Mouse (Mus musculus) liver, embryonic 14.5 days (tissue): ENCODE data around the gene Lamp1.

Source experiments
- CTCF ChIP-seq: IDR thresholded peaks from 2 replicates; pipeline ENCODE4 v1.5.1; 2016; ENCODE audit warnings: antibody characterized with exemption, low read depth, control low read depth
- EP300 ChIP-seq: IDR thresholded peaks from 2 replicates; pipeline ENCODE4 v1.6.1; 2016; ENCODE audit warnings: antibody characterized with exemption, low read depth

DNA sequence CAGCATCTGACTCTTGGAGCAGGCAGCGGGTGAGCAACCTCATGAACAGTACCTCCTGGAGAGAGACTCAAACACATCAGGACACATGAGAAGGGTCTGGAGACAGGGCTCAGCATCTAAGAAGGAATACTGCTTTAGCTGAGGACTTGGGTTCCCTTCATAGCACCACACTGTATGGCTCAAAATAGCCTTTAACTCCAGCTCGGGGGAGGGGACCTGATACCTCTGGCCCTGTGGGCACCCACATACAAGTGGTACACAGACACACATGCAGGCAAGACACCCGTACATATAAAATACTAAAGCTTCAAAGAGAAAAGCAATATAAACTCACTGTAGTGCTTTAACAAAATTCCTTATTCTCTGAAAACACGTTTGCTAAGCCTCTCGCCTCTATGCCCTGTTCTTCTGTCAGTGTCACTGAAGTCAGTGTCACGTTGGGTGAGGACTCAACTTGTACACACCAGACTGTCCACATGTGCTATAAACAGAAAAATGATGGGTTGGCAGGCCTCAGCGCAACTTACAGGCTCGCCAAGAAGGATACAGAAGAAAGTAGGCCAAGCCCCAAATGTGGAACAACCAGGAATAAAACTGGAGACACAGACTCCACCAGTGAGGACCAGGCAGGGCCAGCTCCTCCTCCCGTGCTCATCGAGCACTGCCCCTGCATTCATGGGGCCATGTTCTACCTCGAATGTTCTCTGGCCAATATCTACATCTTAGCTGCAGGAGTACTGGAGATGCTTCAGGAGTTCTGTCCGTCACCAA lies 2.4 kb upstream of the Lamp1 start:
- TF ChIP-seq CTCF (no peak), EP300 (no peak)
